14 mouse cellular contexts compared by ENCODE assay signal in genomic region chr8:43948807-43949206, GRCm38 (mm10).
DNase-seq lines count a peak whose midpoint lies in the region; ATAC-seq lines count a peak whose summit lies in the region.
"Had no signal": no experiment of that assay in that cellular context is flagged by ENCODE, and none has a peak within 500 bp of the region (broad histone marks: within the 10 kb centered on the region; RNA-seq: fewer than 3 reads in every experiment).

No protein-coding gene starts in this region.

- 5% methylated on average over 6 of the region's 6 CpGs for WGBS in heart, embryonic 16.5 days
- 51% methylated on average over 6 of the region's 6 CpGs for WGBS in neural tube, embryonic 12.5 days
- WGBS in neural tube, embryonic 14.5 days = 27% methylated on average over 6 of the region's 6 CpGs

- no peak for ATAC-seq in heart, embryonic 16.5 days (replicated peaks; ENCODE audit: extremely low read depth, insufficient read depth, low FRiP score)
- ATAC-seq in neural tube, embryonic 12.5 days (ENCODE audit: low FRiP score, low read depth) = no peak
- ATAC-seq in neural tube, embryonic 14.5 days (ENCODE audit: low read depth) = no peak

- H3K4me2 ChIP-seq in heart, embryonic 16.5 days (ENCODE audit: low read depth, low read length) = peak overlapping the region; percentile 51
- H3K4me2 ChIP-seq in neural tube, embryonic 12.5 days (replicated peaks) = 0 out of 2 replicates have a peak overlapping the region, but pooled peaks have one; percentile 7
- 0 out of 2 replicates have a peak overlapping the region, but pooled peaks have one; percentile 1 for H3K4me2 ChIP-seq in neural tube, embryonic 14.5 days (ENCODE audit: low read depth, low read length)
- H3K4me2 ChIP-seq: embryonic facial prominence, embryonic 15.5 days; kidney, embryonic 15.5 days; limb, embryonic 15.5 days had no signal

- intact Hi-C loops in heart, postnatal 36 days (cut with DNase I) = no loop called here

- no peak overlapping the region for H3K9ac ChIP-seq in heart, embryonic 16.5 days (ENCODE audit: low read length)
- no peak overlapping the region for H3K9ac ChIP-seq in neural tube, embryonic 12.5 days
- no peak overlapping the region for H3K9ac ChIP-seq in neural tube, embryonic 14.5 days (replicated peaks; ENCODE audit: low read depth, low read length)
- H3K9ac ChIP-seq: embryonic facial prominence, embryonic 15.5 days; kidney, embryonic 15.5 days; limb, embryonic 15.5 days had no signal

- H3K36me3 ChIP-seq in heart, embryonic 16.5 days (ENCODE audit: control insufficient read depth, insufficient read depth) = no peaks in the 10 kb centered on the region
- no peaks in the 10 kb centered on the region for H3K36me3 ChIP-seq in neural tube, embryonic 12.5 days
- H3K36me3 ChIP-seq in neural tube, embryonic 14.5 days (ENCODE audit: control insufficient read depth, insufficient read depth, low read length) = no peaks in the 10 kb centered on the region
- H3K36me3 ChIP-seq: embryonic facial prominence, embryonic 15.5 days; kidney, embryonic 15.5 days; limb, embryonic 15.5 days had no signal

- DNase-seq in embryo, embryonic 10.5 days (ENCODE audit: low spot score) = peak; percentile 4
- DNase-seq in embryo, embryonic 9.5 days (ENCODE audit: extremely low spot score) = no peak
- DNase-seq in heart, postnatal 36 days = no peak
- no peak for DNase-seq in neural tube, embryonic 10.5 days (ENCODE audit: extremely low spot score, low spot score)
- no peak for DNase-seq in kidney, adult 11 months
- DNase-seq: cerebellum, adult 9-10 months; lung, postnatal 4 days; thymus, postnatal 14 days had no signal

- no peaks in the 10 kb centered on the region for H3K9me3 ChIP-seq in heart, embryonic 16.5 days (replicated peaks; ENCODE audit: control insufficient read depth, low read length)
- no peaks in the 10 kb centered on the region for H3K9me3 ChIP-seq in neural tube, embryonic 12.5 days
- no peaks in the 10 kb centered on the region for H3K9me3 ChIP-seq in neural tube, embryonic 14.5 days (ENCODE audit: control insufficient read depth, low read length)
- H3K9me3 ChIP-seq: embryonic facial prominence, embryonic 15.5 days; kidney, embryonic 15.5 days; limb, embryonic 15.5 days had no signal

- H3K27ac ChIP-seq in heart, embryonic 16.5 days (ENCODE audit: low read length) = no peak overlapping the region
- no peak overlapping the region for H3K27ac ChIP-seq in neural tube, embryonic 12.5 days
- H3K27ac ChIP-seq in neural tube, embryonic 14.5 days (ENCODE audit: low read depth, low read length) = no peak overlapping the region
- H3K27ac ChIP-seq: embryonic facial prominence, embryonic 15.5 days; kidney, embryonic 15.5 days; limb, embryonic 15.5 days had no signal

- H3K4me3 ChIP-seq in heart, embryonic 16.5 days (ENCODE audit: low read length) = peak overlapping the region; percentile 24; the same call in 1 of the 2 replicates
- no peak overlapping the region for H3K4me3 ChIP-seq in neural tube, embryonic 12.5 days
- H3K4me3 ChIP-seq in neural tube, embryonic 14.5 days (ENCODE audit: low read depth, low read length) = no peak overlapping the region
- H3K4me3 ChIP-seq: embryonic facial prominence, embryonic 15.5 days; kidney, embryonic 15.5 days; limb, embryonic 15.5 days had no signal

- no peaks in the 10 kb centered on the region for H3K27me3 ChIP-seq in heart, embryonic 16.5 days (ENCODE audit: control insufficient read depth, insufficient read depth, low read length)
- no peaks in the 10 kb centered on the region for H3K27me3 ChIP-seq in neural tube, embryonic 12.5 days (replicated peaks)
- no peaks in the 10 kb centered on the region for H3K27me3 ChIP-seq in neural tube, embryonic 14.5 days (ENCODE audit: control insufficient read depth, insufficient read depth, low read length)
- H3K27me3 ChIP-seq: embryonic facial prominence, embryonic 15.5 days; kidney, embryonic 15.5 days; limb, embryonic 15.5 days had no signal

- H3K4me1 ChIP-seq in heart, embryonic 16.5 days (ENCODE audit: control insufficient read depth, insufficient read depth, low read length) = no peaks in the 10 kb centered on the region
- no peaks in the 10 kb centered on the region for H3K4me1 ChIP-seq in neural tube, embryonic 12.5 days
- H3K4me1 ChIP-seq in neural tube, embryonic 14.5 days (ENCODE audit: control insufficient read depth, insufficient read depth, low read length) = 0 out of 2 replicates have a peak, but pooled peaks cover 3% of the 10 kb centered on the region
- H3K4me1 ChIP-seq: embryonic facial prominence, embryonic 15.5 days; kidney, embryonic 15.5 days; limb, embryonic 15.5 days had no signal

Comparison
In these comparisons a context has a peak if more than half of its experiments do, and no peak if none do; other contexts are left out.
1. H3K4me2 ChIP-seq: peak in every context shown above with its lines; median percentile 51 in heart, embryonic 16.5 days; 7 in neural tube, embryonic 12.5 days; 1 in neural tube, embryonic 14.5 days.